Mouse (Mus musculus) inflammation-experienced regulatory T-cells, adult 6 months (primary cell): ENCODE results near the gene Pdk1. TPM values are rescaled to one million over a fixed set of nuclear protein-coding genes. Genes with fewer than 3 reads are reported as not detected.

Experiments
- ATAC-seq: one replicate; pipeline ENCODE4 v1.8.0; 2017
- polyA plus RNA-seq, 3 experiments: library from polyadenylated mRNA; unstranded; fragments of 100-300 nt; shearing (Covaris generic); gene quantifications; one replicate each; pipeline ENCODE4 v1.2.1; 2017

Pdk1 gene
- polyA plus RNA-seq, 3 experiments from 2014 or later = 13.5 to 36.2 (median 20.6) TPM

DNA sequence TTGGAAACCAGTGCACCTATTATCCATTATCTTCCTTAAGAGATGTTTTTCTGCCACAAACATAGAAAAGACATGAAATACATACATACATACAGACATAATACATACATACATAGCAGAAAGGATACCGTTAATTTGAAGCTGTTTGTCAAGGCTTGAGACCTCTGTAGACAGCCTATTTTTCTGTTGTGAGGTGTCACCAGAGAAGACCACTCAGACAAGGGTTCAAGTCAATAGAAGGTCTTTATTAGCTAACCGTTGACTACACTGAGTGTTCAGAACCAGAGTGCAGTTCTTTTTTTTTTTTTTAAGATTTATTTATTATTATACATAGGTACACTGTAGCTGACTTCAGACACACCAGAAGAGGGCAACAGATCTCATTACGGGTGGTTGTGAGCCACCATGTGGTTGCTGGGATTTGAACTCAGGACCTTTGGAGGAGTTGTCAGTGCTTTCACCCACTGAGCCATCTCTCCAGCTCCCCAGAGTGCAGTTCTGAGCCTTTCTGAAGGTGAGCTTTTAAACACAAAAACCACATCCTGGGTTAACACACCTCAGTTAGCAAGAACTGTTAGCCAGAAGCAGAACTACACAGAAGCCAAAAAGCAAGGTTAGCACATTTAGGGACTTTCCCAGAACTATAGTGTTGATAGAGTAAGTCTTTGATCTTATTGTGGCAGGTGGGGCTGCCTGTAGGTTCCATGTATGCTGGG is 68.1 kb downstream of the Pdk1 start:
- peak; percentile 98 for ATAC-seq

DNA sequence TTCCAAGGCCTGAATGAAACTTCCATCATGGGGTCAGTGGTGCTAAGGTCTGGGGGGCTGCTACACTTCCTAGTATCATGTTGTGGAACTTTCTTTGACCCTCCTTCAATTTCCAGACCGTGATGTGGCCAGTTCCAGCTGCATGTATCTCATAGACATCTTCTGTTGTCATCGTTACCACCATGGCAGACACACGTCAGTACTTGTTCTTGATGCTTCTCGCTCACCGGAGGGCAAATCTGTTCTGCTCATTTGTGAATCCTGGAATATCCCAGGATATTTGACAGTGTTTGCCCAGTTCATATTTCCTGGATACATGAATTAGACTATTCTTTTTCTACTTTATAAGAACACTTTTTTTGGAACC is 68.7 kb downstream of the Pdk1 start:
- peak; percentile 56 for ATAC-seq

DNA sequence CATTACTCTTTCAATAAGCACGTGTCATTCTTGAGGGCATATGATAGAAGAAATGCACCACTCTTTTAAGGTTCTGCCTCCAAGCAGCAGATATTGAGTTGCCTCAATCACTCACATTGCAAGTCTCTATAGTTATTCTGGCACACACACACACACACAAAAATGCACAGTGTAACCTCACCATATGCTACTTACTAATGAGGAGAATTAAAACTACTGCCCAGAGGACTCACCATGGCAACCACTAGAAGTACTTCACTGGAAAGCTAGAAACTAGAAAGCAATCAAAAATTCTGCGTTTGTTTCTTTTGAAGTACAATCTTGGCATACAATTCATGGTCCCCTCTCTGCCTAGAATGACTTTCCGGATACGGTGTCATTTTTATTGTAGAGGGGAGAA is 78.2 kb downstream of the Pdk1 start:
- ATAC-seq = no peak

Other genes with a start within 250 kb of the Pdk1 start
- gene Itga6, start 127.6 kb upstream of the Pdk1 start, polyA plus RNA-seq = 10 to 100 TPM; 23.9 to 54.9 (median 42.7) TPM
- 1 to 10 TPM in 2 of 3 experiments, under 1 TPM in 1; 0.87 to 8.7 (median 8.6) TPM for gene Rapgef4, start 108.0 kb downstream of the Pdk1 start, polyA plus RNA-seq